Mouse (Mus musculus) kidney, adult 8-10 months (tissue): ENCODE measurements around the gene Csrnp3.
"Not testable (repeated sequence)": the region's sequence is repeated elsewhere in the genome, so short reads cannot be mapped to it uniquely, and the experiment has no call there.

ENCODE experiments used
- DNase-seq, 2 experiments: peaks; one replicate each; pipeline ENCODE4 v3.0.0; 2022

The Csrnp3 gene

DNA sequence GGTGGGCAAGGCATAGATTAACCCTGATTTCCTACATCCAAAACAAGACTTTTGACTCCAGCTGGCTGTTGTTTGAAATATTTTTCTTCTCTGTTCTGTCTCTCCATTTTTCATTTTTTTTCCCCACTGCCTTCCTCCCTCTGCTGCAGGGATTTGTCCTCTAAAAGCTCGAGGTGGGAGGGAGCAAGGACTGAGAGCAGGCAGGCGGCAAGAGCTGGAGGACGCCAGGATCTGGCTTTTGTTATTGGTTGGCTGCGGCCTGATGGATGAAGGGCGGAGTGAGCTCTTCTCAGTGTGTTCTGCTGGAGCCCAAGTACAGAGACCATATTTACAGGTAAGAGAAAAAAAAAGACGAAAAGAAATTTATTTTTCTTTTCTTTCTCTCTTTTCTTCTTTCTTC lies at the start of gene Csrnp3:
Gene Csrnp3 (plus strand): TSS at position 217 of the 400 bp plus-strand sequence.
- DNase-seq: no peak

DNA sequence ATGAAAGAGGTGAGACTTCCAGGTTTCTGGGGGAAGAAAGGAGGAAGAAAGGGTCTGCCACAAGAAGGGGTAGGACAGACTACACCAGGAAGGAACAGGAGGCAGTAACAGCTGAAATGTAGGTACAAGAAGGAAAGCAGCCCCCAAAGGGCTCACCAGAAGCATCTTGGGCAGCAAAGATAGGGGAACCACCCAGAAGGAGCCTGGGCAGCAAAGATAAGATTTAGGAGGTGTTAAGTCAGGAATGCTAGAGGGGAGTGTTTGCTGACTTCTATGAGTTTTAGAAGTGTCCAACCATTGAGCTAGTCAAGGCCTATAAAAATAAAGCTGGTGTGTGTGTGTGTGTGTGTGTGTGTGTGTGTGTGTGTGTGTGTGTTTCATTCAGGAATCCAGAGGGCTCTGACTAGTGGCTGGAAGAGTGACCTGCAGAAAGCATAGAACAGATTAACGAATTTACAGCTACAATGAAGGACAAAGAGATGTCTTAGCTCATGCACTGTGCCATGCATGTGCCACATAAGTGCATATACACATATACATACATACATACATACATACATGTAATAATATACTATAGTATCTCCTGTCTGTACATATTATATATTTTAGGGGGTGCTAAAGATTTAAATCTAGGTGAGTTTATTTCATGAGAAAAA lies 44.4 kb upstream of the Csrnp3 start:
- no peak for DNase-seq

DNA sequence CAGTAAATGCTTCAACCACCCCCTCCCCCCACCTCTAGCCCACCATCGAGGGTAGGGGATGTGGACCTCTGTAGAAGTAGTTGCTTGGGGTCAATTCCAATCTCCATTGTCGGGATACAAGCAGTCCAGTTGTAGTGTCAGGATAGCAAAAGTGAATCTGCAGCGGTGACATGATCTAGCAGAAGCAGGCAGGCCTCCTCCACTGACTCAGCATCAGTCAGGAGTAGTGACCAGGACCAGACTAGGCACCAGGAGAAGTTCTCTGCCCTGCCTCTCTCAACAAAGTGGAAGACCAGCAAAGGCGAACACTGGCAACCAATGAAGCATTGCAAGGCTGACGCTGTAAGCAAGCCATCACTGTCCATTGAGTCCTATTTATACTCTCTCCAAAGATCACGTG lies 39.0 kb upstream of the Csrnp3 start:
- no peak for DNase-seq

DNA sequence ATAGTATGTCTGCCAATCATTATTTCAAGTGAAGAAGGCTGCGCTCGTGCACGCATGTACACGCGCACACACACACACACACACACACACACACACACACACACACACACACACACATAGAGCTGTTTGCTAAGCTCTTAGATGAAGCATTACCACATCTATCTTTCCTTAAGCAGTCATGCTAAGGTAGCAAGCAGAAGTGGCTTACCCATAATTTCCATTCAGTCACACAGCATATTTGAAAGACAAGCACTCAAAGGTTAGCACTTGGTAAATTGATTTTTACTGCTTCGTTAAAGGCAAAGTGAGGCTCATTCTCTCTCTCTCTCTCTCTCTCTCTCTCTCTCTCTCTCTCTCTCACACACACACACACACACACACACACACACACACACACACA lies 34.4 kb upstream of the Csrnp3 start:
- DNase-seq: not testable (repeated sequence)

DNA sequence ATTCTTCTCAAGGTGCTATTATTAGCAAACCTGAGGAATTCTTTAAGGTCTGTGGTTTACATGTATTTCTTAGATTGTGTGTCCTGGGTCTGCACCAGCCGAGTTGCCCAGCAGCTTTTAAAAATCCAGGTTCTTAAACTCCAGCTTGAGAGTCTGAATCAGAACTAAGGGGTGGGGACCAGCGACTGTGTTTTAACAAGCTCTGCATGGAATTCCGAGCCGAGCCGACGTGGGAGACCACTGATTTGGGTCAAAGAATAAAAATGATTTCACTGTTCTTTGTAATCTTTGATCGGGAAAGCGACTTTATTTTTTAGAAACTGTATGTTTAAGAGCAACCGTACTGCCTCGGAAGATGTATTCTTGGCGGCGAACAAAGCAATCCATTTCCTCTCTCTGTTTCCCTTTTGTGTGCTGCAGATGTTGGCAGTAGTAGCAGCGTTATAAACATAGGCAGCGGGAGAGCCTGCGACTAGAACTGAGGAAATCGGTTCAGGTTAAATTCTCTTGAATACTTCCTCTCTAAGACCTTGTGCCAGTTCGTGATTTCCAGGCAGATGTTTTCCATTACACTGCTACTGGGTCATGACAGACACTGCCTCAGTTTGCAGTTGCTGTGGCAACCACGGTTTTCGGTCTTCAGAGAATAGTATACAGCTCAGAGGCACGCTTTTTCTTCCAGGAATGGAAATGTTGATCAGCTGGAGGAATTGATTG lies 27.3 kb upstream of the Csrnp3 start:
- DNase-seq: peak in 1 of 2 experiments; percentile 3

DNA sequence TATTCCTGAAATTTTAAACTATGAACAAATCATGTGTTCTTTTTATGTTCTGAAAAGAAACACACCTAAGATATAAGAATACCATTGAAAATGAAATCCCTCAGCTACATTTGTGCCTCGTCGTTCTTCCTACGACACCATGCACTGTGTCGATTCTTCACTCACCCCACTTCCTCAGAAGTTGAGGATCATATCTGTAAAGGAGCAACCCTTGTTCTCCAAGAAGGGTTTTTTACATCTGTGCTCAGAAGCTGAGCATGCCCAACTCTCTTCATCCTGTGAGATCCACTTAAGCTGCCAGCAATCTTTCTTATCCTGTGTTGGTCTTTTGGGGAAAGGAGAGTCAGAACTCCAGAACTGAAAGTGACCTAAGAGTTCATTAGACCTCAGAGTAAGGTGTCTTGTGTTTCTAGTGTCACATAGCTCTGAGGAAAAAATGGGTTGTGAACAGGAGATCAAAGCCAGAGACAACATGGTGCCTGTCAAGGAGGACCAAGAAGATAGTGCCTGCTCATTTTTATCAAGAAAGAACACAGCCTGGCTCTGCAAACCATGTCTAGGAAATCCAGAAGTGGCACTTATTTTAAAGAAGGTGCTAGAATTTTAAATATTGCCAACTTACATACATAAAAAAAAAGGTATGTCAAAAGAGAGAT lies 25.3 kb upstream of the Csrnp3 start:
- no peak for DNase-seq

DNA sequence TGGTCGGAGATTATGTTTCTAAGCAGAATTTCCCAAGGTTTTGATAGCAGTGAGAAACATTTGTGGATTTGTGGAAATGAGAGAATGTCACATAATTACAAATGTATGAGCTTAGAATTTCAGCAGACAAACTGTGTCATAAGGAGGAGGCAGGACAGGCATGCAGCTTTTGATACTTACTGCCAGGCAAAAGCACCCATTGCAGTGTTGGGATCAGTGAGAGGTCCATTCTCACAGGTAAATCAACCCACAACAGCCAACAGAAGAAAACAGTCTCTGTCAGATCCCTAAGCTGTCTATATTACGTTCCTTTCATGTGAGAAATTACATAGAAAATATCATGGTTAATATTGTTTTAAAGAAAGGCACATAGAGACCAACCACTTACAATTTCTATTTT lies 19.3 kb upstream of the Csrnp3 start:
- no peak for DNase-seq

DNA sequence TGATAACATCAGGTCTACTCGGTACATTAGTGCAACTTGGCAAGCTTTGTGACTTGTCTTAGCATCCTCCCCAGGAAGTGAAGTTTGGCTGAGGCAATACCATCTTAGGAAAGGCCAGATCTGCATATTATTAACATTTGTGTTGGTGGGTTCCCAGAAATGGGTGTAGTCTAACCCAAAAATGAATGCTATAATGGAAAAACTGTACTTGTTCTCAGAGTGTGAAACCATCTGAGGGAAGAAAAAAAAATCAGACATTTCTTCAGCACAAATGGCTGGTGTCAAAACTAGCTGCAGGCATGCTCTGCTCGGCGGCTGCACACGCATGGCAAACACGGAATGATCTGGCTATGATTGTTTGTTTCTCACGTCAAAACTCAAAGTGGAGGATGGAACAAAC lies 18.8 kb upstream of the Csrnp3 start:
- DNase-seq: no peak

DNA sequence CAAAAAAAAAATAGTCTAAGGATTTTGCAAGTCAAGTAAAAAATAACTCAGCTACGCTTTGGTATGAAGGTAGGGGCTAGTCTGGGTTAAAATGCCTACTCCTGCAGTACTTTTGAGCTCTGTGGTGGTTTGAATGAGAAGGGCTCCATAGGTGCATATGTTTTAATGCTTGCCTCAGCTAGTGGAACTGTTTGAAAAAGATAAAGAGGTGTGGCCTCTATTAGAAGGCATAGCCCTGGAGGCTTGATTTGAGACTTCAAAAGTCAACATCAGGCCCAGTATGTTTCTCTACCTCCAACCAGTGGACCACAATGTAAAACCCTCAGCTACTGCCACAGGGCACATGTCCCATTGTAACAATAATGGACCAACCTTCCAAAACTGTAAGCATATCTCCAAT lies 16.9 kb upstream of the Csrnp3 start:
- DNase-seq: no peak

DNA sequence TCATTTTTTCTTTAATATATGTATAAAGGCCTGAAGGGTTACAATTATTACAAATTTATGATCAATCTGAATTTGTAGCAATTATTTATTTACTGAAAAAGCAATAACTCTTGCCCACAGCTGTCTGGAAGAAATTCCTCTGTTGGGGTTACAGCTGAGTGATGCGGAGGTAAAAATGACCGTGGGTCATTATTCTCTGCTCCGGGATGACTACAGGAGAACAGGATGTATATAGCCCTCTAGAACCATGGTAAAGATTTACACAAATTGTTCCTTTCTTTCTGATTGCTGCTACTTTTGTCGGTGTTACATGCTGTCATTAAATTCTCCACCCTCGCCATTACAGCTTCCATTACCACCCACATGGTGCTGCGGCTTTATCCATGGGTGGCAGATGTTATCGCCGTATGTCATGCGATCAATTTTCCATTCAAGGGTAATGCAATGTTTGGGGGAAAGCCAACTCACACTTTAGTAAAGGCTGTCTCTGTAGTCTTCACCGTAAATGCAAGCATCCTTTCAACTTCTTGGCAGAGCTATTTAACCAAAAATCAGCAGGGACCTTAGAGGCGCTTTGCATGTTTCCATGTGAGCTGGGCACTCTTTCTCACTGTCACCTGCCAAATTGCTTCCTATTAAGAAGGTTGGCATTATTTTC lies 12.7 kb upstream of the Csrnp3 start:
- no peak for DNase-seq

DNA sequence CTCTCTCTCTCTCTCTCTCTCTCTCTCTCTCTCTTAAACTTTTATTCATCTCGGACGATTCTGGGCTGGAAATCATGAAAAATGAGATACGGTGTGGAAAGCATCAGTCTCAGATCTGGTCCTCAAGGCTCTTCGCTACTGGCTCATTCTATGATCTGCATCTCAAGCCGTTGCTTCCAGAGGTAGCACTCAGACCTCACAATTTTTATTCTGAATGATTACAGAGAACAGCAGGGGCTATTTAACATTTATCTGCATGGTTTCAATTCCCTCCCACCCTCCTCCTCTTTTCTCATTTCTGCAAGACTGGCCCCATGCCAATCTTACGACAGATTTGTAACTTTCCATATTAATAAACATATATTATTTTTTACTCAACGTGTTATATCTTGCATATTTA lies 12.1 kb upstream of the Csrnp3 start:
- no peak for DNase-seq

DNA sequence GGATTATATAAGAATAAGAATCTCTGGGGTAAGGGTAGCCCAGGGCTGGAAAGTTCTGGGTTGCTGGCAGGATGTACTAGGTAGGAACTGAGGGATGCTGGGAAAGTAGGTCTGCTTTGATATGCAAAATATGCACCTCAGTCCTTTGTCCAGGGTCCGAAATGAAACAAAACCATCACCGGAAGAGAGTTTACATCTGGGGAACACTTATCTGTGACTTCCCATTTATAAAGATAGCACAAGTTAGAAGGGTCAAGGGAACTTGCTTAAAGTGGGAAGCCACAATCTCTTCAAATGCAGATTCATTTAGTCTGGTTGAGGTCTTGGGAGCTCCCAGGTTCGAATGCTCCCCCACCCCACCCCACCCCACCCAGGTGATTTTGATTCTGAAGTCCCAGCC lies 4.0 kb upstream of the Csrnp3 start:
- no peak for DNase-seq

DNA sequence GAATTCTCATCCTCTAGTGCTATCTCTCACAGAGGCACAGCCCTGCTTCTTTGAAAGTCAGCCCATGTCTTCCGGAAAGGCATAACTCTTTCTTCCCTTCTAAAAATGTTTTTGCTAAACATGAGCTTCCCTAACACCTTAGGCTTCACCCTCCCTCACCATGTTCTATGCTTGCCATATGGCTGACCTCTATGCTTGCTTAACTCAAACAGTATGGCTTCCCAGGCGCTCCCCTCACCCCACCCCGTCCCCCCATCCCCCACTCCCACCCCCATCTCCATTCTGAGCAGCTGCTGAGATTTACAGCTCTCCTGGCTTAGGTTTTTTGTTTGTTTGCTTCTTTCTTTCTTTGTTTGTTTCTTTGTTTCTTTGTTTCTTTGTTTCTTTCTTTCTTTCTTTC lies 3.2 kb upstream of the Csrnp3 start:
- DNase-seq: no peak

DNA sequence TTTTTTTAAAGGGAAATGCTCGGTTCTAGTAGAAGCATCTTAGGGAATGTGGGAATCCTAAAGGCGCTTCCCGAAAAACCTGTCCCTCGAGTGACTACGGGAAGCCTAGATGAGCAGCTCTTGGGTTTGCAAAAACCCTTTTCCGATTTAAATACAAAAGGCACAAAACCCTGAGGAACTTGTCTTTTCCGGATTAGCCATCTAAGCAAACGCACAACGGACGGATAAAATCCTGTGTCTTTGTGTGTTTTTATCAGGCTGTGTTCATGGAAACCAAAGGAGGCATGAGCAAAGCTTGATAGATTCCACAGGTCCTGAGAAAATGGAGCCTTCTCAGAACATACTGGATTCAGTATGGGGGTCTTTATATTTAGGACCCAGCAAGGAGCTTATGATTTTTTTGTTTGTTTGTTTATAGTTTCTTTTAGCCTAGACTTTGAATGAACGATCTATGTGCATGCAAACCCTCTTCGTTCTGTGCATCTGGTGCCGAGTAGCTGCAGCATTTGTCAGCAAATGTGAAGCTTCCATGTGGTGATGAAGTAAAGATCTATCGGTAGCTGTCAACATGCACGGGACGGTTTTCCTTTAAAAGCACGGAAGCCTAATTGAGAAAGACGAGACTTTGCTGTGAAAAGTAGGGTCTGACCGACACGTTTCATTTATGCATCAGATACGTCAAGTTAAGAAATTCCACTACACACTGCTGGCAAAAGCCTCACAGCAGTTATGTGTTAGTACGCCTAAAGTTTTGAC lies 611 bp downstream of the Csrnp3 start:
- DNase-seq: no peak

DNA sequence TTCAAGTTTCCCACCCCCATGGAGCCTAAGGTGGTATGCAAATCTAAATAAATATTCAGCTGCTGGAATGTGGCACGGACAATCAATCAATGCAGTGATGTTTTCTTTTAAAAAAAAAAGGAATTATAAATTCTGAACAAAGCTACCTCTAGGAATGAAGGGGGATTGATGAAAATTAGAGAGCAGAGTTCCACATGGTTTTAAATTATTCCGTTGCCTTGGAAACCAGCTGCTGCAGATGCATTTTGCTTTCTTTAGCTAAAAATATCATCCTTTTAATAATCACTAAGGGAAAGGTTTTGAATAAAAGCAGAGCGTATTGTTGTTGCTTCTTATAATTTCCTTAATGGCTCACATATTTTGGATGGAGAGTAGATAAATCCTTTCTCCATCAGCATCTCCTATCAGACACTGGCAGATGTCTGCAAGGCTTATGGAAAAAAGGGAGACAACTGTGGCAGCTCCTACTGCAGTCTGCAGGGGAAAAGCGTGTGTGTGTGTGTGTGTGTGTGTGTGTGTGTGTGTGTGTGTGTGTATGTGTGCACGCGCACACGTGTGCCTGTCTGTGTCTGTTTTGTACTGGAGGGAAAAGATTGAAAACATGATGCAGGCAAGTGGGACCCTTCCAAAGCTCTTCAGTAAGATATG lies 2.0 kb downstream of the Csrnp3 start:
- no peak for DNase-seq

DNA sequence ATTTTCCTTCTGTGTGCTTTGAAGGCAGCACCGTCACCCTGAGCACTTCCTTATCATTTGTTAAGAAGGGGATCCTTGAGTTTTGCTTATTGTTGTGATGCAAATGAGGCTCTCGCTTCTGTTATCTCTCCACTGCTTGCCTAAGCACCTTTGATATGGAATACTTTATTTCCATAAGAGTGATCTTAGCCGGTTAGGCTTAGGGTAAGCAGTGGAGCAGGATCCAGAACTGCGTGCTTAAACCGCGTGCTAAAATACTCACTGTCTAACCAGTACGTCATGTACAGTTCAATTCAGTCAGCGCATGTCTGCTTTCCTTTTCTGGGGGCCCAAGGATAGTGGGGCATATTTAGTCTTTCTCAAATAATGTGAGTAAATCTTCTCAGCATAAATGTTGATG lies 3.1 kb downstream of the Csrnp3 start:
- DNase-seq: no peak

DNA sequence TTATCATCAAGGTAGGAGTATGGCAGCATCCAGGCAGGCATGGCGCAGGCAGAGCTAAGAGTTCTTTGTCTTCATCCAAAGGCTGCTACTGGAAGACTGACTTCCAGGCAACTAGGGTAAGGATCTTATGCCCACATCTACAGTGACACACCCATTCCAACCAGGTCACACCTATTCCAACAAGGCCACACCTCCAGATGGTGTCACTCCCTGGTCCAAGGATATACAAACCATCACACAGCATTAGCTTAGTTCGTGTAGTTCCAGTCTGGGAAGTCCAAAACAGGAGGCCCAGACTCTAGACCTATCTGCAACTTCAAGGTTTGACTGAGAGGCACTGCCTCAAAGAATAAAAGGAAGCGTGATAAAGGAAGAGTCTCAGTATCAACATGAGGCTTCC lies 4.7 kb downstream of the Csrnp3 start:
- not testable (repeated sequence) for DNase-seq

DNA sequence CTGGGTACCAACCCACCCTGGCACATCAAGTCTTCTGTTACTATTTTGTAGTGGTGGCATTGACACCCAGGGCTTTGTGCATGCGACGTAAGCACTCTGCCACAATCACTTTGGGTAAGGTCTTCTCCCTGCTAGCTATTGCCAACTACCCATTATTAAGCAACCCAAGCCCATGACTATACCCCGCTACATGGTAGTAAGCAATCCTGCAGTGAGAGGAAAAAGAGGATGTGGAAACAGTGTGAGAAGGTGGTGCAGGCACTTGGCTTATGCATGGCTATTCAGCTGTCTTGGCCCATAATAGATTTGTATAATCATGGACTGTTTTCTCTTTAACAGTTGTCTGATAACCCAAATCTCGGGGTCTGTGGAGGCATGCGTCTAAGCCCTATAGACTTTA lies 11.2 kb downstream of the Csrnp3 start:
- no peak for DNase-seq

DNA sequence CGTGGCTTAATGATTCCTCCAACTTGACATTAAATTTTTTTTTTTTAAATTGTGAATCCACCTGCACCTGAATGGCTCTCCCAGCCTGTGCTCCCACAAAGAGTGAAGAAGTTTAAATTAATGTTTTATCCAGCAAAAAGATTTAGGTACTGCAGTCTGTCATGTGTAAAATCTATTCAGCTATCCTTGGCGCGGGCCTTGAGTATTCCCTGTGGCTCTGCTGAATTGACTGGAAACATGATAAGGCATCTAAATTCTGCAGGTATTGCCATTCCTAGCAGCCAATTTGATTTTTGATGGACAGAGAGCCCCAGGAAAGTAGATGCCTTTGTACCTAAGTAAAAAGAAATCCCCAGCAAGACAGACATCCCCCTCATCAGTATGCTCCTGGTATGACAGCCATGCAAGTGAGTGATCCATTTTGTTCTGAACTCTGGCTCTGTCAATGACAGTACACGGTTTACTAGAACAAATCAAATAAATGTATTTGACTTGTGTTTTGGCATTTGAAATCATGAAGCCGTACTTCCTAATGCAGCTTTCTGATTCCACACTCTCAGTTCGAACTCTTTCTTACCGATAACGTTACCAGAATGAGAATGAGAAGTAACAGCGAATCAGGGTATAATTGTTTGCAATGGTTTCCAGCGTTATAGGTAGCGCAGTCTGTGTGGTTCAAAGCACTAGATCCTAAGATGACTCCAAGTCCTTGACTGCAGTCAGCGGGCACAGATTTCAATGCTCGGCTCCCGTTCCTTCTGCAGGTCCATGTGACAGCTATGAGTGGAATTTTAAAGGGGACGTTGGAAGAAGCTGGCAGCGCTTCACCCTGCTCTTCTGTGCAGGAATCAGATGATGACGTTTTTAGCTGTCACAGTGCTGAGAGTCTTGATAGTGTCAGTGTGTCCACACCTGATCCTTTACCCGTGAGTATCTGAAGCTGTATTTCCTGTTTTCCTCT lies 14.5 kb downstream of the Csrnp3 start:
- no peak for DNase-seq

DNA sequence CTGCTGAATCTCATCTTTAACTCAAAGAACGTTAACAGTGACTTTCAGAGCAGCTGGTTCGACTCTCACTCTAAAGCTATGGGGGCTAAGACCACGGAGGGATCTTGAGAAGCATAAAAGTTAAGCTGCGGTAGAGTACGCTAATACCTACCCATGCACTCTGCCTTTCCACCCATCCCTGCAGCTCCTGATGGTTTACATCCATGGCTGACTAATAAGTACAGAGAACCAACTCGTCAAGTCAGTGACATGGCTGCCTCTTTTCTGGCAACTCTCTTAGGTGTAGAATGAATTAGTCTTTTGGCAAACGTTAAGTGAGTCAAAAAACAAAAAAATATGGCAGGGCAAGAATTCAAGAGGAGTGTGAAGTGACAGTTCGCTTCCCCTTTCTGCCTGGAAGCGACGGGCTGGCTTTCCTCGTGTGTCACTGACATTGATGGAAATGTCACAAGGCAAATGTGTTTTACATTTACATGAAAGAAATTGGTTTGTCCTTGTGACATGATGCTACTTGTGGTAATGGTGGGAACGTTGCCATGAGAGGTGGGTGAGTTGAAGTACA lies 19.3 kb downstream of the Csrnp3 start:
- DNase-seq: no peak
